Mouse (Mus musculus) heart, adult 9 months (tissue): ENCODE results near the gene Daglb.
"Not testable (repeated sequence)": the region's sequence is repeated elsewhere in the genome, so short reads cannot be mapped to it uniquely, and the experiment has no call there.

Experiments used
- DNase-seq, 2 experiments: peaks; one replicate each; pipeline ENCODE4 v3.0.0; 2022; ENCODE audit warnings: low spot score in 2 of 2

The Daglb gene

GRCm38 (mm10) chr5:143518045-143518591 lies 53.7 kb downstream of the Daglb start:
- DNase-seq = no peak

- DNase-seq = peak in 1 of 2 experiments; percentile 38
Measured at GRCm38 (mm10) chr5:143520415-143520814, 56.0 kb downstream of the Daglb start.

GRCm38 (mm10) chr5:143522882-143523281 lies 58.5 kb downstream of the Daglb start:
- no peak for DNase-seq

- DNase-seq = no peak
Measured at GRCm38 (mm10) chr5:143525454-143526225, 61.3 kb downstream of the Daglb start.

GRCm38 (mm10) chr5:143526698-143527331 lies 62.4 kb downstream of the Daglb start:
- DNase-seq = no peak

- peak; percentile 93 to 95 for DNase-seq
Measured at GRCm38 (mm10) chr5:143527486-143528307, 63.3 kb downstream of the Daglb start, which contains the start of gene Rac1. Gene Rac1 (minus strand): TSS chr5:143528036.

- DNase-seq = no peak
Measured at GRCm38 (mm10) chr5:143528308-143528683, 63.9 kb downstream of the Daglb start.

GRCm38 (mm10) chr5:143530715-143531114 lies 66.3 kb downstream of the Daglb start:
- no peak for DNase-seq

GRCm38 (mm10) chr5:143534922-143535321 lies 70.5 kb downstream of the Daglb start:
- DNase-seq = no peak

- DNase-seq = no peak
Measured at GRCm38 (mm10) chr5:143537022-143537421, 72.6 kb downstream of the Daglb start.

GRCm38 (mm10) chr5:143539111-143539510 lies 74.7 kb downstream of the Daglb start:
- DNase-seq = no peak

GRCm38 (mm10) chr5:143547384-143547783 lies 83.0 kb downstream of the Daglb start:
- peak; percentile 68 to 79 for DNase-seq

GRCm38 (mm10) chr5:143547866-143548265 lies 83.5 kb downstream of the Daglb start:
- no peak for DNase-seq

GRCm38 (mm10) chr5:143548401-143548846 lies 84.0 kb downstream of the Daglb start:
- peak; percentile 93 to 94 for DNase-seq

GRCm38 (mm10) chr5:143548922-143549321 lies 84.5 kb downstream of the Daglb start:
- DNase-seq = not testable (repeated sequence)

- DNase-seq = peak in 1 of 2 experiments; percentile 44
Measured at GRCm38 (mm10) chr5:143552911-143553310, 88.5 kb downstream of the Daglb start.

- DNase-seq = no peak
Measured at GRCm38 (mm10) chr5:143555233-143555632, 90.8 kb downstream of the Daglb start.
